Mouse (Mus musculus) testis, adult 2 months (tissue): ENCODE results near the gene Olfr689. TPM values are rescaled to one million over a fixed set of nuclear protein-coding genes. Genes with fewer than 3 reads are reported as not detected.

ENCODE experiments used
- H3K27ac ChIP-seq: fragments of 200-500 bp; 2 replicates; pipeline ENCODE4 v1.5.1; 2012; ENCODE audit warnings: low read depth, low read length; ENCODE audit not compliant: control insufficient read depth, insufficient read depth
- H3K27me3 ChIP-seq: fragments of 200-500 bp; 2 replicates; pipeline ENCODE4 v1.6.1; 2012; ENCODE audit warnings: mild to moderate bottlenecking, low read length, moderate library complexity; ENCODE audit not compliant: control insufficient read depth, insufficient read depth
- H3K36me3 ChIP-seq: fragments of 200-500 bp; 2 replicates; pipeline ENCODE4 v1.6.1; 2012; ENCODE audit warnings: mild to moderate bottlenecking, low read length; ENCODE audit not compliant: control insufficient read depth, insufficient read depth
- H3K4me1 ChIP-seq: fragments of 200-500 bp; 2 replicates; pipeline ENCODE4 v1.6.1; 2012; ENCODE audit warnings: low read length; ENCODE audit not compliant: control insufficient read depth, insufficient read depth
- H3K4me3 ChIP-seq: fragments of 200-500 bp; 2 replicates; pipeline ENCODE4 v1.5.1; 2012; ENCODE audit warnings: low read depth, mild to moderate bottlenecking, low read length, moderate library complexity, mixed read lengths; ENCODE audit not compliant: control insufficient read depth
- CTCF ChIP-seq: fragments of 200-500 bp; IDR thresholded peaks from 2 replicates; pipeline ENCODE4 v1.5.1; 2012; ENCODE audit warnings: low read depth, mild to moderate bottlenecking, inconsistent platforms, low read length, moderate library complexity; ENCODE audit not compliant: control insufficient read depth, insufficient read depth, insufficient replicate concordance
- POLR2A ChIP-seq: fragments of 200-500 bp; IDR thresholded peaks from 2 replicates; pipeline ENCODE4 v1.6.1; 2012; ENCODE audit warnings: low read depth, mild to moderate bottlenecking, inconsistent platforms, low read length, moderate library complexity; ENCODE audit not compliant: control insufficient read depth
- polyA plus RNA-seq: library from polyadenylated mRNA; depleted of rRNA; stranded (reverse); fragments of >200 nt; gene quantifications from 2 replicates; pipeline ENCODE4 v1.2.3, GENCODE M21; 2012; rRNA removed

Gene Olfr689
- polyA plus RNA-seq, 1 experiment = not detected

DNA sequence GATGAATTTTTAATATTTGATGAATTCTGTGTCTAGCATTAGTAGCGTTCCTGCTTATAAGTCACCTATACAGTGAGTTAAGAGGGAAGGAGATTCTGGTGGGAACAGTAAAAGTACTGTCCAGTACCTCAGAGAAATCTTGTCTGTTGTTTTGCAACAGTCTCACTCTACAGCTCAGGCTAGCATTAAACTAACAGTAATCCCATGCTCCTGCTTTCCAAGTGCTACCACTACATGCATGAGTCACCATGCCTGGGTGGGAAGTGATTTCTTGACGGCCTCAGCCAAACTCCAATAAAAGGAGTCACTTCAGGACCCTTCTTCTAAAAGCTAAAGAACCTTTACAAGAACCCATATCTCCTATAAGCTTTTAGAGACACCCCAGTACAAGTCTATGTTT lies 50.7 kb downstream of the Olfr689 start:
- H3K27me3 ChIP-seq = no peaks in the 10 kb centered on the region
- no peaks in the 10 kb centered on the region for H3K4me1 ChIP-seq
- TF ChIP-seq CTCF = no peak
- TF ChIP-seq POLR2A = no peak
- H3K4me3 ChIP-seq = no peak overlapping the region
- no peak overlapping the region for H3K27ac ChIP-seq
- no peaks in the 10 kb centered on the region for H3K36me3 ChIP-seq

DNA sequence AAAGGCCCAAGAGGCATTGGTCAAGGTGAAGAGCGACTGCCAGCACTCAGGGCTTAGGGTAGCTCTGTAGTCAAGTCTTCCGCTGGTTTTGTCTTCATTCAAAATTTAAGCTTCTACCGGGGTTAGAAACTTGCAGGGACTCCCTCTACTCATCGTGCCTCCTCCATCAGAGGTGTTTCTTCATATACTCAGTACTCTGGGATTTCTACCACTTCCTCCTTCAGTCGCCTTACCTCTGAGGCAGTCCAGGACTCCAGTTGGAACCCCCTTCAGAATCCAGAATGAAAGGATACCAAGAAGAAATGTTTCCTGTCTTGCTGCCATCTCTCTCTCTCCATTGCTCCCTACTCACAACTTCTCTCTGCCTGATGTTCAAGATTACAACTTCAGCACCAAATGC lies 56.3 kb downstream of the Olfr689 start:
- no peak overlapping the region for H3K27ac ChIP-seq
- H3K36me3 ChIP-seq = no peaks in the 10 kb centered on the region
- H3K4me3 ChIP-seq = no peak overlapping the region
- no peaks in the 10 kb centered on the region for H3K4me1 ChIP-seq
- no peak for TF ChIP-seq POLR2A
- no peak for TF ChIP-seq CTCF
- H3K27me3 ChIP-seq = no peaks in the 10 kb centered on the region

- TF ChIP-seq POLR2A (no peak), CTCF (no peak)
- Histone ChIP-seq H3K36me3 (no peaks in the 10 kb centered on the region), H3K27ac (no peak within 1 kb of the TSS), H3K27me3 (no peaks in the 10 kb centered on the region), H3K4me3 (no peak within 1 kb of the TSS), H3K4me1 (no peaks in the 10 kb centered on the region)
Measured at GRCm38 (mm10) chr7:105367930-105368329, 57.0 kb downstream of the Olfr689 start, which contains the start of gene Olfr692. Gene Olfr692, plus strand, starts transcription at chr7:105368230.

GRCm38 (mm10) chr7:105368521-105368920 lies 57.6 kb downstream of the Olfr689 start:
- no peaks in the 10 kb centered on the region for H3K36me3 ChIP-seq
- TF ChIP-seq CTCF = no peak
- no peak for TF ChIP-seq POLR2A
- H3K4me3 ChIP-seq = no peak overlapping the region
- no peak overlapping the region for H3K27ac ChIP-seq
- no peaks in the 10 kb centered on the region for H3K27me3 ChIP-seq
- no peaks in the 10 kb centered on the region for H3K4me1 ChIP-seq

Other genes with a start within 250 kb of the Olfr689 start
- not detected in 2 replicates for gene Olfr678, start 246.7 kb upstream of the Olfr689 start, polyA plus RNA-seq
- not detected in 2 replicates for gene Olfr679, start 230.0 kb upstream of the Olfr689 start, polyA plus RNA-seq
- gene Olfr680-ps1, start 218.3 kb upstream of the Olfr689 start, polyA plus RNA-seq = not detected in 2 replicates
- not detected in 2 replicates for gene Olfr681, start 194.3 kb upstream of the Olfr689 start, polyA plus RNA-seq
- gene Olfr683, start 164.2 kb upstream of the Olfr689 start, polyA plus RNA-seq = not detected in 2 replicates
- gene Olfr684, start 147.5 kb upstream of the Olfr689 start, polyA plus RNA-seq = not detected in 2 replicates
- gene Olfr685, start 125.2 kb upstream of the Olfr689 start, polyA plus RNA-seq = not detected in 2 replicates
- gene Olfr686, start 103.7 kb upstream of the Olfr689 start, polyA plus RNA-seq = not detected in 2 replicates
- not detected in 2 replicates for gene Olfr688, start 23.1 kb upstream of the Olfr689 start, polyA plus RNA-seq
- 0.21 and 0.71 TPM in 2 replicates for gene Olfr690, start 22.9 kb downstream of the Olfr689 start, polyA plus RNA-seq
- gene Olfr691, start 31.1 kb downstream of the Olfr689 start, polyA plus RNA-seq = 0.82 and 0.93 TPM in 2 replicates
- not detected in 2 replicates for gene Olfr692, start 57.1 kb downstream of the Olfr689 start, polyA plus RNA-seq
- 188 and 217 TPM in 2 replicates for gene Gm5901, start 63.9 kb downstream of the Olfr689 start, polyA plus RNA-seq
- 73.7 and 76.9 TPM in 2 replicates for gene Fam160a2, start 88.9 kb downstream of the Olfr689 start, polyA plus RNA-seq
- gene Cnga4, start 93.4 kb downstream of the Olfr689 start, polyA plus RNA-seq = 7.9 and 8.3 TPM in 2 replicates
- 0.07 and 0.12 TPM in 2 replicates for gene Cckbr, start 114.6 kb downstream of the Olfr689 start, polyA plus RNA-seq
- 2.0 and 4.9 TPM in 2 replicates for gene Cavin3, start 171.1 kb downstream of the Olfr689 start, polyA plus RNA-seq
- 3.9 and 4.0 TPM in 2 replicates for gene Smpd1, start 243.2 kb downstream of the Olfr689 start, polyA plus RNA-seq